Mouse (Mus musculus) heart, embryonic 14.5 days (tissue): ENCODE measurements around the gene Angptl2. TPM values are rescaled to one million over a fixed set of nuclear protein-coding genes. Genes with fewer than 3 reads are reported as not detected.

Experiments
- ATAC-seq: fragments of 200-750 bp; cut with Nextera tagmentation; 2 replicates; pipeline ENCODE4 v1.8.0; 2017; ENCODE audit warnings: low read depth, moderate TSS enrichment; ENCODE audit not compliant: insufficient number of reproducible peaks, insufficient read depth, low FRiP score
- H3K27ac ChIP-seq, 2 experiments: fragments of 200-500 bp in 1 of 2; fragments of 300-500 bp in 1 of 2; sonication (generic) in 1 of 2; replicated peaks in 1 of 2; 2 replicates each; pipeline ENCODE4 v1.5.1; 2012 to 2014; ENCODE audit warnings: low read depth in 2 of 2, low read length in 2 of 2, control low read depth in 1 of 2, mild to moderate bottlenecking in 1 of 2, mixed read lengths in 1 of 2; ENCODE audit not compliant: control insufficient read depth in 1 of 2, insufficient read depth in 1 of 2
- H3K27me3 ChIP-seq: fragments of 300-500 bp; sonication (generic); 2 replicates; pipeline ENCODE4 v1.6.1; 2014; ENCODE audit warnings: mild to moderate bottlenecking, low read length, control low read depth; ENCODE audit not compliant: control insufficient read depth, insufficient read depth
- H3K36me3 ChIP-seq: fragments of 300-500 bp; sonication (generic); 2 replicates; pipeline ENCODE4 v1.6.1; 2014; ENCODE audit warnings: mild to moderate bottlenecking, control low read depth, low read length, mixed read lengths; ENCODE audit not compliant: control insufficient read depth, insufficient read depth
- H3K4me1 ChIP-seq, 2 experiments: fragments of 200-500 bp in 1 of 2; fragments of 300-500 bp in 1 of 2; sonication (generic) in 1 of 2; 2 replicates each; pipeline ENCODE4 v1.6.1; 2012 to 2014; ENCODE audit warnings: low read length in 2 of 2, control low read depth in 1 of 2, mixed read lengths in 1 of 2; ENCODE audit not compliant: control insufficient read depth in 2 of 2, insufficient read depth in 2 of 2
- H3K4me2 ChIP-seq: fragments of 300-500 bp; sonication (generic); 2 replicates; pipeline ENCODE4 v1.6.1; 2014; ENCODE audit warnings: mild to moderate bottlenecking, low read length
- H3K4me3 ChIP-seq, 2 experiments: fragments of 200-500 bp in 1 of 2; fragments of 300-500 bp in 1 of 2; sonication (generic) in 1 of 2; 2 replicates each; pipeline ENCODE4 v1.5.1; 2012 to 2014; ENCODE audit warnings: low read length in 2 of 2, mild to moderate bottlenecking in 2 of 2, control low read depth in 1 of 2, low read depth in 1 of 2, moderate library complexity in 1 of 2; ENCODE audit not compliant: control insufficient read depth in 1 of 2, insufficient read depth in 1 of 2
- H3K9ac ChIP-seq: fragments of 300-500 bp; sonication (generic); 2 replicates; pipeline ENCODE4 v1.6.1; 2014; ENCODE audit warnings: mild to moderate bottlenecking, low read length
- H3K9me3 ChIP-seq: fragments of 300-500 bp; sonication (generic); 2 replicates; pipeline ENCODE4 v1.6.1; 2016; ENCODE audit warnings: low read length, control low read depth; ENCODE audit not compliant: control insufficient read depth
- WGBS: fragments of 180-500 bp; shearing (Covaris S2); extraction: QIAGEN DNeasy Blood & Tissue Kit; methylation state at CpG from one replicate; pipeline ENCODE4 v1.1.7; 2014; 5-methylcytosine and 5-hydroxymethylcytosine counted together
- polyA plus RNA-seq: library from polyadenylated mRNA; unstranded; fragments of >200 nt; fragmentation: Nextera tagmentation; extraction: Ambion mirVana; gene quantifications from 2 replicates; pipeline ENCODE4 v1.2.1, GENCODE M21; 2014

The Angptl2 gene
- polyA plus RNA-seq, 1 experiment from 2014 or later, result 58.2 TPM

DNA sequence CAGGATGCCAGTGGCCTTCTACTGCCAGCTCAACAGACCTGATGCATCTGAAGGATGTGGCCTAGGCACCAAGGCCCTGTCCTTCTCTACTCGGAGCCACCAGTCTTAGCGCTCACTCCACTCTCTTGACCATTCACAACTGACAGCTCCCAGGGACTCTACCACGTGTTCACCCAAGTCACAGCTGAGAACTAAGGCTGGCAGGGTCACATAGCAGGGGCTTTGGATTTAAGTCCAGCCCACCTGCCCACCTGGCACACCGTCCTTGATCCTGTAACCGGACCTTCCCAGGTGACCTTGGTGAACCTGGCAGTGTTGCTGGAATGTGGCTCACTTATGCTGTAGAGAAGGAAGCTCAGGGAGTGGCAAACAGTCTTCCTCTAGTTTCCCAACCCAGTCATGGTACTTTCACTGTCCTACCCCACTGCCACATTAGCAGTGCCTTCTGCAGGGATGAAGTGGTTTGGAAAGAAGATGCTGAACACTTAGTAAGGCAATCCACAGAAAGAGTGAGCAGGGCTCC is 631 bp upstream of the Angptl2 start:
- 67% methylated on average over 5 of the region's 5 CpGs for WGBS
- peak overlapping the region; percentile 16 to 62; a peak in 2 of 4 replicates for H3K4me3 ChIP-seq
- ATAC-seq, result no peak
- no peaks in the 10 kb centered on the region for H3K27me3 ChIP-seq
- peak overlapping the region; percentile 79 for H3K4me2 ChIP-seq
- H3K4me1 ChIP-seq, result peaks cover 24 to 41% of the 10 kb centered on the region in 2 experiments
- peaks cover 4% of the 10 kb centered on the region; the same call in 1 of the 2 replicates for H3K36me3 ChIP-seq
- peak overlapping the region; percentile 78 to 92 for H3K27ac ChIP-seq
- H3K9me3 ChIP-seq, result no peaks in the 10 kb centered on the region
- H3K9ac ChIP-seq, result peak overlapping the region; percentile 85

- Histone ChIP-seq H3K27me3 (no peaks in the 10 kb centered on the region), H3K4me3 (peak overlapping the region; percentile 62 to 75), H3K36me3 (peaks cover 18% of the 10 kb centered on the region), H3K4me2 (peak overlapping the region; percentile 79), H3K27ac (peak overlapping the region; percentile 91 to 92), H3K9ac (peak overlapping the region; percentile 85), H3K4me1 (peaks cover 25 to 41% of the 10 kb centered on the region in 2 experiments), H3K9me3 (no peaks in the 10 kb centered on the region)
- 6% methylated on average over 18 of the region's 18 CpGs for WGBS
- no peak for ATAC-seq
Measured at GRCm38 (mm10) chr2:33216645-33217424, 966 bp downstream of the Angptl2 start.

- peaks cover 25 to 41% of the 10 kb centered on the region in 2 experiments for H3K4me1 ChIP-seq
- peak overlapping the region; percentile 85 for H3K9ac ChIP-seq
- H3K27ac ChIP-seq, result peak overlapping the region; percentile 91 to 92; a peak in 3 of 4 replicates
- WGBS, result 43% methylated on average over 3 of the region's 3 CpGs
- H3K4me2 ChIP-seq, result peak overlapping the region; percentile 79
- H3K9me3 ChIP-seq, result no peaks in the 10 kb centered on the region
- H3K27me3 ChIP-seq, result no peaks in the 10 kb centered on the region
- H3K36me3 ChIP-seq, result peaks cover 24% of the 10 kb centered on the region
- no peak for ATAC-seq
- H3K4me3 ChIP-seq, result peak overlapping the region; percentile 62 to 75
Measured at GRCm38 (mm10) chr2:33217425-33217794, 1.5 kb downstream of the Angptl2 start.

DNA sequence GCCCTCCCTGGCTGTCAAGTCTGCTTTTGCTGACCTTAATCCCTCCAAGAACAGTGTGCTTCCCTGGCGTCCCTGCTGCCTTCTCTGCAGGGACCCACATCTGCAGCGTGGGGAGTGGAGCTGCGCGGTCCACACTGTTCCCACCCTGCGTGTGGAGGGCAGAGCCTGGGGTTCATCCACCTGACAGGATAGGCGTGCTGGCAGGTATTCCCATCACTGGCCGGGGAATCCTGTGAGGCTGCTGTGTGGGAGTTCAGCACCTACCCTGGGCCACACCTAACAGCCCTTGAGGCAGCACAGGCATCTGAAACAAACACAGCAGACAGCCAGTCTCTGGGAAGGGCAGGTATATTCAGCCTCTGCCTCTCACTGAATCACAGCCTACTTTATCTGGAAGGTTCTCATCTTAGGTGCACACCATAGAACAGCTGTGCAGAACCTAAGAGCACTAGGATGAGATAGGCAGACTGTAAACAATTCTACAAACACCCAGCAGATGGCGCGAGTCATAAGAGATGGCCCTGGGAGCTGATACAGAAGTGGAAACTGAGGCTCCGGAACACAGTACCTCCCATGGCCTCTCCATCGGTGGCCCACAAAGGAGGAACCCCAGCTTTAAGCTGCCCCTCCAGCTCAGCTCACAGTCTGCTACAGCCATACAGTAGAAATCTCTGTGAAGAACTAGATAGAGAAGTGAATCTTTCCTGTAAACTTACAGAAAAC is 3.2 kb downstream of the Angptl2 start:
- Histone ChIP-seq H3K4me3 (no peak overlapping the region), H3K9me3 (no peaks in the 10 kb centered on the region), H3K9ac (peak overlapping the region; percentile 42; the same call in 1 of the 2 replicates), H3K4me2 (peak overlapping the region; percentile 35), H3K36me3 (peaks cover 28% of the 10 kb centered on the region), H3K27ac (0 out of 4 replicates have a peak overlapping the region, but pooled peaks of 1 of the 2 experiments have one; percentile 8), H3K27me3 (no peaks in the 10 kb centered on the region), H3K4me1 (peaks cover 31 to 49% of the 10 kb centered on the region in 2 experiments)
- 58% methylated on average over 11 of the region's 11 CpGs for WGBS
- ATAC-seq, result no peak

GRCm38 (mm10) chr2:33219637-33220036 is 3.8 kb downstream of the Angptl2 start:
- WGBS, result 51% methylated on average over 4 of the region's 4 CpGs
- no peak for ATAC-seq
- Histone ChIP-seq H3K27me3 (no peaks in the 10 kb centered on the region), H3K4me3 (no peak overlapping the region), H3K9ac (peak overlapping the region; percentile 27; the same call in 1 of the 2 replicates), H3K27ac (0 out of 4 replicates have a peak overlapping the region, but pooled peaks of 1 of the 2 experiments have one; percentile 10), H3K4me2 (peak overlapping the region; percentile 21; the same call in 1 of the 2 replicates), H3K9me3 (no peaks in the 10 kb centered on the region), H3K36me3 (peaks cover 31% of the 10 kb centered on the region), H3K4me1 (peaks cover 31 to 54% of the 10 kb centered on the region in 2 experiments)

DNA sequence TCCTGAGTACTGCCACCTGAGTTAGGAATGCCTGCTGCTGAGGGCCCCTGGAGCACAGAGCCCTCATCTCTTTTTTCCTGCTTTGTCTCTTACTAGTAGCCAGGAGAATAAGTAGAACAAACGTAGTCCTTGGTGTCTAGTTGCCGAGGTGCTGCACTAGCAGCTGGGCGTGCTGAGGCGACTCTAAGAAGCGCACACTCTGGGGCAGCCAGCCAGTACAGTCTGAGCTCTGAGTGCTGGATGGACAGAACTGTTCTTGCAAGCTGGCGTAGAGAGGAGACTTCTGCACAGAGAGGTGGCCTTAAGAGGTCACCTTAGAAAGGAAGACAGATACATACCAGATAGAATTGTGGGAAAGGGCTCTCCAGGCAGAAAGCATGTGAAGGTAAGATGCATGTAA is 4.4 kb downstream of the Angptl2 start:
- 68% methylated on average over 6 of the region's 6 CpGs for WGBS
- ATAC-seq, result no peak
- H3K9ac ChIP-seq, result peak overlapping the region; percentile 27; the same call in 1 of the 2 replicates

GRCm38 (mm10) chr2:33220674-33221338 is 4.9 kb downstream of the Angptl2 start:
- ATAC-seq, result no peak
- H3K4me2 ChIP-seq, result no peak overlapping the region
- H3K27me3 ChIP-seq, result no peaks in the 10 kb centered on the region
- H3K4me3 ChIP-seq, result no peak overlapping the region
- 0 out of 2 replicates have a peak overlapping the region, but pooled peaks have one; percentile 8 for H3K9ac ChIP-seq
- WGBS, result 87% methylated on average over 10 of the region's 10 CpGs
- H3K9me3 ChIP-seq, result no peaks in the 10 kb centered on the region
- H3K36me3 ChIP-seq, result peaks cover 40% of the 10 kb centered on the region
- peaks cover 27 to 46% of the 10 kb centered on the region in 2 experiments for H3K4me1 ChIP-seq
- H3K27ac ChIP-seq, result no peak overlapping the region

More for the DNA sequence above, 4.4 kb downstream of the Angptl2 start:
- H3K36me3 ChIP-seq, result peaks cover 35% of the 10 kb centered on the region
- peaks cover 30 to 50% of the 10 kb centered on the region in 2 experiments for H3K4me1 ChIP-seq
- 0 out of 4 replicates have a peak overlapping the region, but pooled peaks of 1 of the 2 experiments have one; percentile 10 for H3K27ac ChIP-seq
- no peak overlapping the region for H3K4me3 ChIP-seq
- no peaks in the 10 kb centered on the region for H3K27me3 ChIP-seq
- 0 out of 2 replicates have a peak overlapping the region, but pooled peaks have one; percentile 21 for H3K4me2 ChIP-seq
- no peaks in the 10 kb centered on the region for H3K9me3 ChIP-seq
